Mouse (Mus musculus): ENCODE measurements around the gene Pnpla1. TPM values are rescaled to one million over a fixed set of nuclear protein-coding genes. Genes with fewer than 3 reads are reported as not detected.

Pnpla1 gene
- polyA plus RNA-seq, 1 experiment from 2014 or later = not detected

DNA sequence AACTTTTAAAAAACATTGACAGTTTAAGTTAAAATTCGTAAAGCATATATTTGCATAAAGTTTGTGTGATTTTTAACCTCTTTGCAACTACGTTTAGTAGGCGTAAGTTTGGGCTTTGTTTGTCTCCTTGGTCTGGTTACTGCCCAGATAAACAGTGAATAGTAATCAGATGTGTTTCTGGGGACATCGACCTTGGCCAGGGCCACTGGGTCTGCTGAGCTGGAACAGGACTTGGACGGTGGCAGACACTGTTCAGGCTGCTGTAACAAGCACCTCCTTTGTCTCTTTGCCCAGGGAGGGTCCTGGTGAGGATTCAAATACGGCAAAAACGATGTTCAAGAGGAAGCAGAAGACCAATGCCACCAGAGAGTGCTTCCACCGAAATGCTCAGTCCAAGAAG lies 27.0 kb downstream of the Pnpla1 start:
- H3K9ac ChIP-seq (ENCODE audit: low read depth, low read length) = no peak overlapping the region

DNA sequence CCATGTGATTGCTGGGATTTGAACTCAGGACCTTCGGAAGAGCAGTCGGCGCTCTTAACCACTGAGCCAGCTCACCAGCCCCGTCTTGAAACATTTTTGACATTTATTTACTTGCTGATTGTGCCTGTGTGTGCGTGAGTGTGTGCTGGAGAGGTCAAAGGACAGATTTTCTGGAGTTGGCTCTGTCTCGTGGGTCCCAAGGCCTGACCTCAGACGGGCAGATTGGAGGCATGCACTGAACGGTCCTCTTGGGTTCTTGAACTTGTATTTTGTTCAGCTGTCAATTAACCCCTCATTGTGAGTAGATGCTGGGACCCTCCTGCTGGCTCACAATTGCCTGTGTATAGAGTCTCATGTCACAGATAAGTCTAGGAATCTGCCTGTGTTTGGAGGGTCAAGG lies 28.1 kb downstream of the Pnpla1 start:
- 83% methylated on average over 8 of the region's 8 CpGs for WGBS
- no peak for ATAC-seq

More for the DNA sequence above, 27.0 kb downstream of the Pnpla1 start:
- ATAC-seq = no peak
- no peaks in the 10 kb centered on the region; the same call in 1 of the 2 replicates for H3K9me3 ChIP-seq (replicated peaks; ENCODE audit: control insufficient read depth, low read length, poor library complexity, severe bottlenecking)
- H3K4me1 ChIP-seq (ENCODE audit: control insufficient read depth, insufficient read depth, low read length) = peaks cover under 1% of the 10 kb centered on the region; the same call in 1 of the 2 replicates
- no peak overlapping the region for H3K4me3 ChIP-seq (ENCODE audit: low read depth, low read length)
- H3K36me3 ChIP-seq (ENCODE audit: control insufficient read depth, insufficient read depth, low read length) = no peaks in the 10 kb centered on the region
- H3K4me2 ChIP-seq (ENCODE audit: low read length) = no peak overlapping the region
- 88% methylated on average over 8 of the region's 8 CpGs for whole genome bisulfite sequencing
- H3K27me3 ChIP-seq (ENCODE audit: control insufficient read depth, insufficient read depth, low read depth, low read length) = no peaks in the 10 kb centered on the region
- H3K27ac ChIP-seq (ENCODE audit: low read length) = no peak overlapping the region

DNA sequence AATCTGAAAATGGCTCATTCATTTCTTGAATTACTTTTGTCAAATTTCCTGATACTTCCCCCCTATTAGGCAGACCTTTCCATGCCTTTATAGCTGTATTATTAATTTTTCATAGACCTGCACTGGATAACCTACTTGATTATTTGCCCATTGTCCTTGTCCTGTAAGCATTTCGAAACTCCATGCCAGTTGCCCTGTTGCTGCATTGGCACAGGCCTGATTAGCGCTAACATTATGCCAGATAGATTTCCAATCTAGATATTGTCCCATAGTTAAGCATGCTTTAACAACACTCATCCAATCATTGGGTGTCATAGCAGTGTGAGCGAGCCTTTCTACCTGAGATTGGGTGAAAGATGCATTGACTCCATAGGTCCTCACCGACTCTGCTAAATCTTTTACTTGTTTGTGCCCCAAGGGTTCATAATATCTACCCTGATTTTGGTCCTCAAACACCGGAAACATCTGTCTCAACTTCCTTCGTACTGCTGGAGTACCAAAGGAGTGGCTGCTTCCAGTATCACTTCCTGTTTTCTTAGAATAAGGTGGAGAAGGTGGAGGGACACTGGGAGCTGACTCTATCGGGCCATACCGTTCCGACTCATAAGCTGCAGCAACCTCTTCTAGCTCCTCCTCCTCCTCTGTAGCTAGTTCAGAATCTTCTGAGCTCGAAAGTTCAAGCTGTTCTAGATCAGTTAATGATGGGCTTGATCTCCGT lies 36.0 kb downstream of the Pnpla1 start:
- Histone ChIP-seq H3K27ac (ENCODE audit: low read length) (no peak overlapping the region), H3K27me3 (ENCODE audit: control insufficient read depth, insufficient read depth, low read depth, low read length) (no peaks in the 10 kb centered on the region), H3K4me2 (ENCODE audit: low read length) (no peak overlapping the region), H3K4me1 (ENCODE audit: control insufficient read depth, insufficient read depth, low read length) (no peaks in the 10 kb centered on the region), H3K36me3 (ENCODE audit: control insufficient read depth, insufficient read depth, low read length) (no peaks in the 10 kb centered on the region), H3K9me3 (replicated peaks; ENCODE audit: control insufficient read depth, low read length, poor library complexity, severe bottlenecking) (no peaks in the 10 kb centered on the region), H3K4me3 (ENCODE audit: low read depth, low read length) (no peak overlapping the region), H3K9ac (ENCODE audit: low read depth, low read length) (no peak overlapping the region)
- no peak for ATAC-seq
- WGBS = 92% methylated on average over 11 of the region's 11 CpGs

More for the DNA sequence above, 28.1 kb downstream of the Pnpla1 start:
- no peaks in the 10 kb centered on the region for H3K4me1 ChIP-seq (ENCODE audit: control insufficient read depth, insufficient read depth, low read length)
- no peak overlapping the region for H3K4me2 ChIP-seq (ENCODE audit: low read length)
- H3K9me3 ChIP-seq (replicated peaks; ENCODE audit: control insufficient read depth, low read length, poor library complexity, severe bottlenecking) = no peaks in the 10 kb centered on the region; the same call in 1 of the 2 replicates
- no peak overlapping the region for H3K27ac ChIP-seq (ENCODE audit: low read length)
- H3K36me3 ChIP-seq (ENCODE audit: control insufficient read depth, insufficient read depth, low read length) = no peaks in the 10 kb centered on the region
- no peak overlapping the region for H3K9ac ChIP-seq (ENCODE audit: low read depth, low read length)
- H3K27me3 ChIP-seq (ENCODE audit: control insufficient read depth, insufficient read depth, low read depth, low read length) = no peaks in the 10 kb centered on the region
- H3K4me3 ChIP-seq (ENCODE audit: low read depth, low read length) = no peak overlapping the region

DNA sequence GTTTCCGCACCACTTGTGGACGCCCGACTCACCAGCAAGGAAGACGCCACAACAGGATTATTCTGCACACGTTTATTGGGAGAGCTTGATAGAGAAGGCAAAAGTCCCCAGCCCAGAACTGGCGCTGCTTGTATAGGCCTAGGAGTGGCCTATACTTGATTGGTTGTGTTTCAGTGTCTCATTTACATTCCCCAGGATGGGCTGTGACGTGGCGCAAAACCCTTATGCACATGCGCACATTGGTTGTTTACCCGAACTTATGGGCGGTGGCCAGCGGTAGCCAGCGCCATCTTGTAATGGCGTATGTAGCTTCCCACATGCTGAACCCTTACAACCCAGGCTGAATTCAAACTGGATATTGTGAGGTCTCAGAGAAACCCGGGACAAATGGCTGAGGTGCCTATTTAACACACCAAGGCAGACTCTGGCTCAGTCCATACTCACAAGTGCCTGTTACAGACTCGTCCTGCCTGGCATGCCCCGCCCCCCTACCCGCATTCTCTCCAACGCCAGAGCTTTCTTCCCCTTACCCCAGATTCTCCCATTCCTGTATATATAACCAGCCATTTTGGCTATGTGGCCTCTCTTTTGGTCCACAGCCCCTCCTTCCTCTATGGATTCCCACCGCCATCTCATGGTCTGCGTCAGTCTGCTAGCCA lies 37.1 kb downstream of the Pnpla1 start:
- Histone ChIP-seq H3K9ac (ENCODE audit: low read depth, low read length) (no peak overlapping the region), H3K9me3 (replicated peaks; ENCODE audit: control insufficient read depth, low read length, poor library complexity, severe bottlenecking) (no peaks in the 10 kb centered on the region), H3K36me3 (ENCODE audit: control insufficient read depth, insufficient read depth, low read length) (no peaks in the 10 kb centered on the region), H3K4me3 (ENCODE audit: low read depth, low read length) (no peak overlapping the region), H3K27ac (ENCODE audit: low read length) (no peak overlapping the region), H3K4me2 (ENCODE audit: low read length) (no peak overlapping the region), H3K27me3 (ENCODE audit: control insufficient read depth, insufficient read depth, low read depth, low read length) (no peaks in the 10 kb centered on the region), H3K4me1 (ENCODE audit: control insufficient read depth, insufficient read depth, low read length) (no peaks in the 10 kb centered on the region)
- 95% methylated on average over 21 of the region's 21 CpGs for WGBS
- ATAC-seq = no peak

DNA sequence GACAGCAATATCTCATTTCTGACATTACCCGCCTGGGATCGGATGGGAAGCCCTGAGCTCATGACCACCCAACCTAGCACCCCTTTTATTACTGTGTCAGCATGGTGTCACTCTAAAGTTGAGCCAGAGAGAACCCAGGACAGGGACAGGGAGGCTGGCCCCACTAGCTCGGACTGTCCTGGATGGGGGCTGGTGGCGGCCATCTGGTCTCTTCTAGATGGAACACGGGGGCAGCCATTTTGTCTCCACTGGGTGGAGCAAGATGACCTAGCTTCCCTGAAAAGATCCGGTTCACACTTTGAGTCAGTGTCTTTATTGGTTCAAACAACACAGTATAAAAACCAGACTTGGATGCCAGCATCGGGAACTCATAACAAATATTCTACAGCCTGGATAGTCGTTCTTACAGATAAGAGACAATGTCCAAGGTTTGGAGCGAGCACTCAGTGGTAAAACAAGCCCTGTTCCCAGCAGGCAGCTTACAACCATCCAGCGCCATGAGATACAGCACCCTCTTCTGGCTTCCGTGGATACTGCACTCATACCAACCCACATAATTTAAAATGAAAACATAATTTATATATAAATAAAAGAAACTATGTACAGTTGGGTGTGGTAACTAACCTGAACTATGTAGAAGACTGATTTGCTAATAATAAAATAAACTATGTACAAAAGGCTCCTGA lies 38.0 kb downstream of the Pnpla1 start:
- Histone ChIP-seq H3K9me3 (replicated peaks; ENCODE audit: control insufficient read depth, low read length, poor library complexity, severe bottlenecking) (no peaks in the 10 kb centered on the region), H3K4me1 (ENCODE audit: control insufficient read depth, insufficient read depth, low read length) (no peaks in the 10 kb centered on the region), H3K4me2 (ENCODE audit: low read length) (no peak overlapping the region), H3K9ac (ENCODE audit: low read depth, low read length) (no peak overlapping the region), H3K36me3 (ENCODE audit: control insufficient read depth, insufficient read depth, low read length) (no peaks in the 10 kb centered on the region), H3K27ac (ENCODE audit: low read length) (no peak overlapping the region), H3K27me3 (ENCODE audit: control insufficient read depth, insufficient read depth, low read depth, low read length) (no peaks in the 10 kb centered on the region), H3K4me3 (ENCODE audit: low read depth, low read length) (no peak overlapping the region)
- ATAC-seq = no peak
- 91% methylated on average over 11 of the region's 11 CpGs for WGBS

DNA sequence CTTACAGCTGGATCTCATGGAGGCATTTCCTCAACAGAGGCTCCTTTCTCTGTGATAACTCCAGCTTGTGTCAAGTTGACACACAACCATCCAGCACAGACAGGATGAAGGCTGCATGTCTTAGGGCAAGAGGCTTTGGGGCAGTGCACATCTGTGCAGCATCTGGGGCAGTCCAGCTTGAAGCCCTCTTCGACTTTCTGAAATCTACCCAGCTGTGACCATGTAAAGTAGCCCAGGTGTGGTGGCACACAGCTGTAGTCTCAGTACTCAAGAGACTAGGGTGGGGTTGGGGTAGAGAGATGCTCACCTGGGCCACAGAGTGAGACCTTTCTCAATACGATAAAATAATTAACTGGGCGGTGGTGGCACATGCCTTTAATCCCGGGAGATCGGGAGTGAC lies 39.6 kb downstream of the Pnpla1 start:
- 89% methylated on average over 5 of the region's 5 CpGs for WGBS
- no peak overlapping the region for H3K4me3 ChIP-seq (ENCODE audit: low read depth, low read length)

DNA sequence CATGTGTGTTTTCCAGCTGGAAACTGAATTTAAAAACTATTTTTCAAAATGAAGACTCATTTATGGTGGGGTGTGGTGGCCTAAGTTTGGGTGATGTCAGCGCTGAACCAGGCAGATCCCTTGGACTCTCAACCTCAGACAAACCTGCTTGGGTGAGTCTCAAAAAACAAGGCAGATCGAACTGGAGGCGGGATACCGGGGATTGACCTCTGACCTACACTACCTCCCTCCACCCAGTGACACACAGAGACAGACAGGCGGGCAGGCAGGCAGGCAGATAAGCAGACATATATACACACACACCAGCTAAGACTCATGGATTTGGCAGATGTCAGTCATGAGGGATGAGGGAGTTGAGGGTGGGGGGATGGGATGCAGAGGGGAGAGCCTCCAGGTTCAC lies 40.0 kb downstream of the Pnpla1 start:
- 70% methylated on average over 5 of the region's 5 CpGs for WGBS
- H3K4me2 ChIP-seq (ENCODE audit: low read length) = no peak overlapping the region
- no peaks in the 10 kb centered on the region for H3K27me3 ChIP-seq (ENCODE audit: control insufficient read depth, insufficient read depth, low read depth, low read length)

More for the DNA sequence above, 39.6 kb downstream of the Pnpla1 start:
- H3K4me2 ChIP-seq (ENCODE audit: low read length) = no peak overlapping the region
- H3K4me1 ChIP-seq (ENCODE audit: control insufficient read depth, insufficient read depth, low read length) = no peaks in the 10 kb centered on the region
- no peak for ATAC-seq
- H3K36me3 ChIP-seq (ENCODE audit: control insufficient read depth, insufficient read depth, low read length) = no peaks in the 10 kb centered on the region
- no peak overlapping the region for H3K9ac ChIP-seq (ENCODE audit: low read depth, low read length)
- no peaks in the 10 kb centered on the region for H3K9me3 ChIP-seq (replicated peaks; ENCODE audit: control insufficient read depth, low read length, poor library complexity, severe bottlenecking)
- H3K27ac ChIP-seq (ENCODE audit: low read length) = no peak overlapping the region
- H3K27me3 ChIP-seq (ENCODE audit: control insufficient read depth, insufficient read depth, low read depth, low read length) = no peaks in the 10 kb centered on the region

DNA sequence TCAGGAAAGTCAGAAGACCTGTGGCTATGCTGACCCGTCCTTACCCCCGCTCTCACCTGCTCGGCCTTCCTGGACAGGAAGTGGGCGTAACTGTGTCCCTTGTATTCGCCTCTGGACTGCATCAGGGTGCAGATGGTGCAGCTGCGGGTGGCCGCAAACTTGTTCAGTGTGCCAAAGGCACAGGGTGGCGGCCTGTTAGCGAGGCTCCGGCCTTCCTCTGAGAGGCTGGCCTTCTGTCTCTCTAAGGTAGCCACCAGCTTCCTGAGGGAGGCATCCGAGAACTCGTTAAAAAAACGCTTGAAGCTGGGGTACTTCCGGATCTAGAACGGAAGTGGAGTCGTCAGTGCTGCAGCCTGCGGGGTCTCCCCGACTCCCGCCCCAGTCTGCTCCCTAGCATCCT lies 41.2 kb downstream of the Pnpla1 start:
- ATAC-seq = no peak
- no peaks in the 10 kb centered on the region for H3K27me3 ChIP-seq (ENCODE audit: control insufficient read depth, insufficient read depth, low read depth, low read length)
- no peak overlapping the region for H3K4me3 ChIP-seq (ENCODE audit: low read depth, low read length)
- H3K4me1 ChIP-seq (ENCODE audit: control insufficient read depth, insufficient read depth, low read length) = peaks cover 4% of the 10 kb centered on the region
- WGBS = 77% methylated on average over 19 of the region's 19 CpGs
- H3K36me3 ChIP-seq (ENCODE audit: control insufficient read depth, insufficient read depth, low read length) = no peaks in the 10 kb centered on the region
- H3K9ac ChIP-seq (ENCODE audit: low read depth, low read length) = no peak overlapping the region
- no peak overlapping the region for H3K27ac ChIP-seq (ENCODE audit: low read length)
- H3K9me3 ChIP-seq (replicated peaks; ENCODE audit: control insufficient read depth, low read length, poor library complexity, severe bottlenecking) = no peaks in the 10 kb centered on the region
- no peak overlapping the region for H3K4me2 ChIP-seq (ENCODE audit: low read length)

More for the DNA sequence above, 40.0 kb downstream of the Pnpla1 start:
- H3K4me1 ChIP-seq (ENCODE audit: control insufficient read depth, insufficient read depth, low read length) = no peaks in the 10 kb centered on the region
- no peak overlapping the region for H3K4me3 ChIP-seq (ENCODE audit: low read depth, low read length)
- H3K9me3 ChIP-seq (replicated peaks; ENCODE audit: control insufficient read depth, low read length, poor library complexity, severe bottlenecking) = no peaks in the 10 kb centered on the region
- H3K27ac ChIP-seq (ENCODE audit: low read length) = no peak overlapping the region
- no peaks in the 10 kb centered on the region for H3K36me3 ChIP-seq (ENCODE audit: control insufficient read depth, insufficient read depth, low read length)
- no peak overlapping the region for H3K9ac ChIP-seq (ENCODE audit: low read depth, low read length)
- ATAC-seq = no peak

DNA sequence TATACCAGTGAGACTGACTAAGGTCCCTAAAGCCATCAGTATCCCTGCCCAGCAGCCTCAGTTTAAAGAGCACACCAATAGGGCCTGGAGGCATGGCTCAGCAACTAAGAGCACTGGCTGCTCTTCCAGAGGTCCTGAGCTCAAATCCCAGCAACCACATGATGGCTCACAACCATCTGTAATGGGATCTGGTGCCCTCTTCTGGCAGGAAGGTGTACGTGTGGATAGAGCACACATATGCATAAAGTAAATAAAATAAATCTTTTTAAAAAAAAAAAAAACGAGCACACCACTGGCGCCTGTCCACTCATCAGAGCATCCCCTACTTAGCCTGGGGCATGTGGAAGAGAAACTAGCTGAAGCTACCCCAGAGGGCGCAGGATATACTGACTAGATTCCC lies 43.3 kb downstream of the Pnpla1 start:
- ATAC-seq = no peak
- Histone ChIP-seq H3K4me1 (ENCODE audit: control insufficient read depth, insufficient read depth, low read length) (peaks cover 12% of the 10 kb centered on the region), H3K27me3 (ENCODE audit: control insufficient read depth, insufficient read depth, low read depth, low read length) (no peaks in the 10 kb centered on the region), H3K4me2 (ENCODE audit: low read length) (no peak overlapping the region), H3K9ac (ENCODE audit: low read depth, low read length) (no peak overlapping the region), H3K36me3 (ENCODE audit: control insufficient read depth, insufficient read depth, low read length) (no peaks in the 10 kb centered on the region), H3K9me3 (replicated peaks; ENCODE audit: control insufficient read depth, low read length, poor library complexity, severe bottlenecking) (no peaks in the 10 kb centered on the region), H3K27ac (ENCODE audit: low read length) (no peak overlapping the region), H3K4me3 (ENCODE audit: low read depth, low read length) (no peak overlapping the region)
- WGBS = 71% methylated on average over 4 of the region's 4 CpGs
